Mouse (Mus musculus): ENCODE data around the gene Ubl3.

Gene Ubl3

GRCm38 (mm10) chr5:148510265-148510664, 42.3 kb downstream of the Ubl3 start:
- POLR2A ChIA-PET, result interaction anchor here in 3 of 4 experiments (0.8 to 3.2 kb wide), 11 partner anchors 11 to 42 kb away, joined by 3 to 19 read pairs (median 4); partner anchors contain the start of gene Ubl3 (in 1 of the 3)
- CTCF ChIA-PET, result no interaction called here

- ChIA-PET POLR2A (interaction anchor here in 3 of 4 experiments (0.6 to 3.2 kb wide), 16 partner anchors 8 to 45 kb away, joined by 3 to 19 read pairs (median 3); partner anchors contain the start of gene Ubl3 (in 2 of the 3)), CTCF (no interaction called here)
These were observed 42.9 kb downstream of the Ubl3 start for GRCm38 (mm10) chr5:148509731-148510130.

GRCm38 (mm10) chr5:148508901-148509604, 43.5 kb downstream of the Ubl3 start:
- ChIA-PET POLR2A (interaction anchor here in 3 of 4 experiments (0.6 to 3.2 kb wide), 19 partner anchors 7 to 58 kb away, joined by 3 to 19 read pairs (median 4); partner anchors contain the start of gene Ubl3 (in 2 of the 3)), CTCF (interaction anchor here in 1 of 4 experiments (0.6 kb wide), 1 partner anchor 553 kb away, joined by 3 read pairs; no protein-coding TSS in a partner anchor)

GRCm38 (mm10) chr5:148505381-148505780, 47.2 kb downstream of the Ubl3 start:
- POLR2A ChIA-PET, result no interaction called here
- CTCF ChIA-PET, result no interaction called here

GRCm38 (mm10) chr5:148502237-148502636, 50.4 kb downstream of the Ubl3 start:
- POLR2A ChIA-PET, result interaction anchor here in 3 of 4 experiments (0.6 to 5.2 kb wide), 10 partner anchors 7 to 741 kb away, joined by 3 to 19 read pairs (median 4); no protein-coding TSS in a partner anchor
- CTCF ChIA-PET, result interaction anchor here in 1 of 4 experiments (0.6 kb wide), 1 partner anchor 1325 kb away, joined by 6 read pairs; no protein-coding TSS in a partner anchor

GRCm38 (mm10) chr5:148501228-148501957, 51.2 kb downstream of the Ubl3 start:
- CTCF ChIA-PET, result interaction anchor here in 2 of 4 experiments (0.6 kb wide), 2 partner anchors 1326 to 1793 kb away, joined by 3 to 6 read pairs; no protein-coding TSS in a partner anchor
- POLR2A ChIA-PET, result interaction anchor here in 2 of 4 experiments (0.6 to 5.2 kb wide), 13 partner anchors 8 to 137 kb away, joined by 3 to 19 read pairs (median 4); partner anchors contain the start of gene Ubl3 (in 1 of the 2)

GRCm38 (mm10) chr5:148500516-148500915, 52.1 kb downstream of the Ubl3 start:
- ChIA-PET CTCF (no interaction called here), POLR2A (interaction anchor here in 3 of 4 experiments (0.6 to 5.2 kb wide), 10 partner anchors 9 to 138 kb away, joined by 3 to 19 read pairs (median 4); partner anchors contain the start of gene Ubl3 (in 2 of the 3))

GRCm38 (mm10) chr5:148499616-148500015, 53.0 kb downstream of the Ubl3 start:
- ChIA-PET CTCF (interaction anchor here in 1 of 4 experiments (0.5 kb wide), 1 partner anchor 225 kb away, joined by 6 read pairs; no protein-coding TSS in a partner anchor), POLR2A (interaction anchor here in 3 of 4 experiments (0.6 to 5.2 kb wide), 6 partner anchors 9 to 230 kb away, joined by 3 to 19 read pairs (median 5); partner anchors contain the start of gene Ubl3 (in 1 of the 3))

- ChIA-PET POLR2A (interaction anchor here in 3 of 4 experiments (0.5 to 4.8 kb wide), 24 partner anchors 10 to 1577 kb away, joined by 3 to 36 read pairs (median 4); partner anchors contain the start of genes Ubl3 (in 2 of the 3) and Slc7a1 (in 1 of the 3)), CTCF (interaction anchor here in 3 of 4 experiments (0.6 to 1.4 kb wide), 6 partner anchors 12 to 1726 kb away, joined by 3 to 17 read pairs (median 4); no protein-coding TSS in a partner anchor)
These were observed 56.6 kb downstream of the Ubl3 start for GRCm38 (mm10) chr5:148495991-148496390.

- ChIA-PET CTCF (interaction anchor here in 3 of 4 experiments (0.6 to 1.4 kb wide), 7 partner anchors 13 to 414 kb away, joined by 3 to 10 read pairs (median 3); no protein-coding TSS in a partner anchor), POLR2A (interaction anchor here in 2 of 4 experiments (0.6 to 4.8 kb wide), 28 partner anchors 9 to 321 kb away, joined by 3 to 36 read pairs (median 4); partner anchors contain the start of genes Slc7a1 (in 2 of the 2) and Ubl3 (in 2 of the 2))
These were observed 57.4 kb downstream of the Ubl3 start for GRCm38 (mm10) chr5:148495173-148495572.

- CTCF ChIA-PET, result interaction anchor here in 2 of 4 experiments (0.5 to 1.3 kb wide), 7 partner anchors 13 to 688 kb away, joined by 3 to 10 read pairs (median 5); no protein-coding TSS in a partner anchor
- POLR2A ChIA-PET, result interaction anchor here in 2 of 4 experiments (0.6 to 4.8 kb wide), 24 partner anchors 8 to 207 kb away, joined by 3 to 36 read pairs (median 4); partner anchors contain the start of genes Ubl3 (in 2 of the 2) and Slc7a1 (in 1 of the 2)
These were observed 58.3 kb downstream of the Ubl3 start for GRCm38 (mm10) chr5:148494249-148494648.

GRCm38 (mm10) chr5:148493025-148493424, 59.6 kb downstream of the Ubl3 start:
- POLR2A ChIA-PET, result interaction anchor here in 1 of 4 experiments (1.4 to 4.8 kb wide), 3 partner anchors 12 to 209 kb away, joined by 4 to 27 read pairs (median 26); no protein-coding TSS in a partner anchor
- CTCF ChIA-PET, result interaction anchor here in 1 of 4 experiments (1.1 kb wide), 1 partner anchor 106 kb away, joined by 3 read pairs; no protein-coding TSS in a partner anchor

- ChIA-PET POLR2A (interaction anchor here in 1 of 4 experiments (0.5 to 2.3 kb wide), 10 partner anchors 9 to 696 kb away, joined by 3 to 15 read pairs (median 4); no protein-coding TSS in a partner anchor), CTCF (interaction anchor here in 3 of 4 experiments (0.6 to 1.2 kb wide), 5 partner anchors 32 to 462 kb away, joined by 3 to 6 read pairs (median 3); partner anchors contain the start of gene Slc7a1 (in 1 of the 3))
These were observed 62.2 kb downstream of the Ubl3 start for GRCm38 (mm10) chr5:148490391-148490790.

GRCm38 (mm10) chr5:148489724-148490193, 62.8 kb downstream of the Ubl3 start:
- POLR2A ChIA-PET, result interaction anchor here in 2 of 4 experiments (0.5 to 2.3 kb wide), 8 partner anchors 9 to 564 kb away, joined by 3 to 15 read pairs (median 4); no protein-coding TSS in a partner anchor
- CTCF ChIA-PET, result interaction anchor here in 3 of 4 experiments (0.7 to 1.2 kb wide), 4 partner anchors 35 to 462 kb away, joined by 3 read pairs; partner anchors contain the start of gene Slc7a1 (in 1 of the 3)

- CTCF ChIA-PET, result interaction anchor here in 1 of 4 experiments (1.0 to 1.2 kb wide), 2 partner anchors 35 to 463 kb away, joined by 3 read pairs; no protein-coding TSS in a partner anchor
- POLR2A ChIA-PET, result interaction anchor here in 3 of 4 experiments (0.6 to 2.3 kb wide), 6 partner anchors 8 to 503 kb away, joined by 3 to 15 read pairs (median 4); no protein-coding TSS in a partner anchor
These were observed 63.5 kb downstream of the Ubl3 start for GRCm38 (mm10) chr5:148488891-148489723.

GRCm38 (mm10) chr5:148486202-148486601, 66.4 kb downstream of the Ubl3 start:
- ChIA-PET POLR2A (interaction anchor here in 1 of 4 experiments (1.4 to 3.1 kb wide), 3 partner anchors 9 to 18 kb away, joined by 4 to 11 read pairs (median 10); no protein-coding TSS in a partner anchor), CTCF (interaction anchor here in 2 of 4 experiments (0.6 to 1.4 kb wide), 4 partner anchors 99 to 1153 kb away, joined by 3 to 5 read pairs (median 4); no protein-coding TSS in a partner anchor)
